Mouse (Mus musculus): ENCODE results near the gene Zfp324.

DNA sequence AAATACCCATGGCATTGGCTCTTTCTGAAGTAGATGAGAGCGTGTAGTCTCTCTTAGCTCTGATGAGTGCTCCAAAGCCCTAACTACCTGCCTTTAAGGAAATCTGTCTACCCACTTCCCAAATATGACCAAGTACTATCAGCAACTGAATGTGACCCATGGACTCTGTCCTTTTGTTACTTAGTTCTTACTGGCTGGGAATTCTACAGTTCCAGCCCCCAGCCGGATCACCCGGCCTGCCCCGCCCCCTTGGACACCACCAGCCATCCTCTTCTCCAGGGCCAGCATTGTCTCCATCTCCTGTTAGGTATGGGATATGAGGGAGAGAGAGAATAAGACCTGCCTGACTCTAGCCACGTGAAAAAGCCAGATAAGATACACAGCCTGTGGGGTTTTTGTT, 32.4 kb downstream of the Zfp324 start, which contains the start of gene Slc27a5:
- TF ChIP-seq CTCF (IDR thresholded peaks at IDR 0.05; ENCODE audit: borderline replicate concordance, insufficient read depth, low read depth, low read length) (no peak), POLR2A (IDR thresholded peaks at IDR 0.05; ENCODE audit: borderline replicate concordance, insufficient read depth, low read length) (no peak)

All from cerebellum, adult 2 months (tissue).